Mouse (Mus musculus) midbrain, embryonic 12.5 days (tissue): ENCODE measurements around the gene Strada. TPM values are rescaled to one million over a fixed set of nuclear protein-coding genes. Genes with fewer than 3 reads are reported as not detected.
"Not testable (repeated sequence)": the region's sequence is repeated elsewhere in the genome, so short reads cannot be mapped to it uniquely, and the experiment has no call there.

Experiments
- ATAC-seq: fragments of 200-750 bp; cut with Nextera tagmentation; 2 replicates; pipeline ENCODE4 v1.8.0; 2017; ENCODE audit warnings: low read depth, moderate TSS enrichment, moderate library complexity; ENCODE audit not compliant: low FRiP score
- H3K27ac ChIP-seq: fragments of 300-500 bp; sonication (generic); replicated peaks from 2 replicates; pipeline ENCODE4 v1.5.1; 2016; ENCODE audit warnings: mild to moderate bottlenecking
- H3K27me3 ChIP-seq: fragments of 300-500 bp; sonication (generic); 2 replicates; pipeline ENCODE4 v1.6.1; 2016; ENCODE audit warnings: mild to moderate bottlenecking
- H3K36me3 ChIP-seq: fragments of 300-500 bp; sonication (generic); 2 replicates; pipeline ENCODE4 v1.6.1; 2016
- H3K4me1 ChIP-seq: fragments of 300-500 bp; sonication (generic); 2 replicates; pipeline ENCODE4 v1.6.1; 2016
- H3K4me2 ChIP-seq: fragments of 300-500 bp; sonication (generic); replicated peaks from 2 replicates; pipeline ENCODE4 v1.6.1; 2016; ENCODE audit warnings: mild to moderate bottlenecking, moderate library complexity
- H3K4me3 ChIP-seq: fragments of 300-500 bp; sonication (generic); 2 replicates; pipeline ENCODE4 v1.5.1; 2016; ENCODE audit warnings: mild to moderate bottlenecking
- H3K9ac ChIP-seq: fragments of 300-500 bp; sonication (generic); replicated peaks from 2 replicates; pipeline ENCODE4 v1.6.1; 2016; ENCODE audit warnings: mild to moderate bottlenecking, moderate library complexity
- H3K9me3 ChIP-seq: fragments of 300-500 bp; sonication (generic); 2 replicates; pipeline ENCODE4 v1.6.1; 2016; ENCODE audit warnings: mild to moderate bottlenecking
- WGBS: fragments of 180-500 bp; shearing (Covaris S2); methylation state at CpG from one replicate; pipeline ENCODE4 v1.1.7; 2016; 5-methylcytosine and 5-hydroxymethylcytosine counted together
- polyA plus RNA-seq: library from polyadenylated mRNA; unstranded; fragments of >200 nt; fragmentation: Nextera tagmentation; extraction: Ambion mirVana; gene quantifications from 2 replicates; pipeline ENCODE4 v1.2.1, GENCODE M21; 2016

The Strada gene
- polyA plus RNA-seq, 1 experiment from 2014 or later = 40.9 TPM

DNA sequence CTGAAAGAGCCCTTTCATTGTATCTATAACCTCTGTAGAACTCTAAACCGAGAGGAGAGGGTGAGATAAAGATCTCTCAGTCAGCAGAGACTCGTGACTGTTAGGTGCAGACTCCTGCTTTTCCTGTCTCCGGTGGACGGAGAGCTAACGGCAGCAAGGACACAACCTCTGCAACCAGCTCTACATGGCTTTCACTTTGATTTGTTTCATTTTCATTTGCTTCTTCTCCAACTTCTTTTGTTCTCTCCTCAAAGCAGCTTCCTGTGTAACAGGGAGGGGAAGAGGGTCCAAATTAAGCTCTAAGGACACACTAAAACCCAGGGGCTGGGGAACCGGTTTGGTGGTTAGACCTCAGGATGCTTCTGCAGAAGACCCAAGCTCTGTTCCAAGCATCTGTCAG is 1.2 kb downstream of the Strada start:
- Histone ChIP-seq H3K9me3 (no peaks in the 10 kb centered on the region), H3K4me2 (no peak overlapping the region), H3K27ac (no peak overlapping the region), H3K36me3 (peaks cover 78% of the 10 kb centered on the region), H3K27me3 (no peaks in the 10 kb centered on the region), H3K4me3 (no peak overlapping the region), H3K9ac (no peak overlapping the region), H3K4me1 (no peaks in the 10 kb centered on the region)
- WGBS = 87% methylated on average over 6 of the region's 6 CpGs
- no peak for ATAC-seq

DNA sequence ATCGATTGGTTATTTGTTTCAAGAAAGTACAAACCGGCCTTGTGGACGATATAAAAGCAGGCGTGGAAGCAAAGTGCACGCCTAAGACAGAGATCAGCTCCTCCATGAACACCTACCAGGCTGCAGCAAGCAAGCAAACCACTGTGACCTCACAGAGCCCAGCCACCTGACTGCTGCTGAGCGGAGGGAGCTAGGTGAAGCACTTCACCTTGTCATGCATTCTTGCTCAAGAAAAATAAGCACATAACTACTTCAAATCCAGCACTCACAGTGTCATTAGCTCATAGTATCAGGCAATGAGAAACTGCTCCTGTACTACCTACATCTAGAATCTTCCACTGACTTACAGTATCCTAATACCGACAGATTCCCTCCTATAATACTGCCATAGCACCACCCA is 2.0 kb downstream of the Strada start:
- not testable (repeated sequence) for H3K4me2 ChIP-seq, H3K4me1 ChIP-seq, H3K9ac ChIP-seq, ATAC-seq, H3K4me3 ChIP-seq, H3K9me3 ChIP-seq, H3K27me3 ChIP-seq, H3K27ac ChIP-seq
- WGBS = 92% methylated on average over 7 of the region's 7 CpGs
- peaks cover 71% of the 10 kb centered on the region for H3K36me3 ChIP-seq

DNA sequence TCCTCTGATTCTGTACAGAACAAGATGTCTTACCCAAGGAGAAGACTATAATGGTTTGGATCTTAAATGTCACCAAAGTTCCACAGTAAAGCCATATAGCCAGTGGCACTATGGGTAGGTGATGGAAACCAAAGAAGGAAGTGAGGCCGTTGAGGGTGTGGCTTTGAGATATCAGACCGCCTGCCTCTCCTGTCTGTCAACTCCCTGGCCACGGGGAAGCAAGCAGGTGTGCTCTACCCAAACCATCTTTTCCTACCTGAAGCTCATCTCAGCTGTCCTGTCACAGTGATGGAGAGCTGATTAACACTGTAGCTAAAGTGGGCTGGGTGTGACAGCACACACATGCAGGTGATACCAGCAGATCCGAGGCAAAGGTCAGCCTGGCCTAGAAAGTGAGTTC is 3.7 kb downstream of the Strada start:
- peaks cover 56% of the 10 kb centered on the region for H3K36me3 ChIP-seq
- WGBS = 96% methylated on average over 4 of the region's 4 CpGs
- no peak for ATAC-seq

DNA sequence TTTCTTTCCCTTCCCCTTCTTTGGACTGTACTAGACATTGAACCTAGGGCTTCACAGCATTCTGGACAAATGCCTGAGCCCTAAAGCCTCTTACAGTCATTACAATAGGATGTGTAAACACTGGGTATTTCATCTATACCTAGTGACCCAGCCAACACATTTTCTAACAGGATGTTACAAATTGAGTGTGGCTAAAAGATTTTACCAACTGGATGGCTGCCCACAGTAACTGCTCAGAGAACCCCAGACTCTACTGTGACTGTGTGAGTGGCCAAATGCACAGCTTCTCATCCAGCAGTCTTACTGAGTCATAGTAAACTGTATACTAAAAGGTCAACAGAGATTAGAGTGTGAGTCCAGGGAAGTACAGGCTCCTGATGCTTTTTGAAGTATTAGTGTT is 6.6 kb downstream of the Strada start:
- ATAC-seq = no peak
- Histone ChIP-seq H3K4me1 (peaks cover 10% of the 10 kb centered on the region), H3K9me3 (no peaks in the 10 kb centered on the region), H3K36me3 (peaks cover 29% of the 10 kb centered on the region), H3K27ac (no peak overlapping the region), H3K4me3 (no peak overlapping the region), H3K27me3 (no peaks in the 10 kb centered on the region), H3K9ac (no peak overlapping the region), H3K4me2 (no peak overlapping the region)

More for the DNA sequence above, 3.7 kb downstream of the Strada start:
- no peak overlapping the region for H3K27ac ChIP-seq
- no peaks in the 10 kb centered on the region for H3K27me3 ChIP-seq
- no peak overlapping the region for H3K9ac ChIP-seq
- peaks cover 3% of the 10 kb centered on the region; the same call in 1 of the 2 replicates for H3K4me1 ChIP-seq
- no peaks in the 10 kb centered on the region for H3K9me3 ChIP-seq
- no peak overlapping the region for H3K4me3 ChIP-seq
- no peak overlapping the region for H3K4me2 ChIP-seq

DNA sequence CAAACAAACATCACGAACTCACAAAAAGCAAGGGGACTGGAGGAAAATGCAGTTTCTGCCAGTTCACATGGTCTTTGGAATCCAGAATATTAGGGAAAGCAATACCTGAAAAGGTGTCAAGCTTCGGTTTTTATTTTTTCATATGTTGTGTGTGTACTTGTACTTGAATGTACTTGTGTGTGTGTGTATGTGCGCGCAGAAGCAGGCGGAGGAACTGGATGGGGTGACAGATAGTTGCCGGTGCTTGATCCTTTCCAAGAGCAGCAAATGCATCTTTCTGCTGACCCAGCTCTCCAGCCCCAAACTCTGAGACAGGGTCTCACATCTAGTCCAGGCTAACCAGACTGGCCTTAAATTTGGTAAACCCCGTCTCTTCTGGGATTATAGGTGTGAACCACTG is 7.1 kb downstream of the Strada start:
- peaks cover 10% of the 10 kb centered on the region for H3K4me1 ChIP-seq
- no peak overlapping the region for H3K27ac ChIP-seq
- no peaks in the 10 kb centered on the region for H3K9me3 ChIP-seq
- no peak overlapping the region for H3K4me3 ChIP-seq
- H3K9ac ChIP-seq = no peak overlapping the region
- ATAC-seq = no peak
- no peaks in the 10 kb centered on the region for H3K27me3 ChIP-seq
- H3K36me3 ChIP-seq = peaks cover 29% of the 10 kb centered on the region
- WGBS = 93% methylated on average over 7 of the region's 7 CpGs
- H3K4me2 ChIP-seq = no peak overlapping the region

DNA sequence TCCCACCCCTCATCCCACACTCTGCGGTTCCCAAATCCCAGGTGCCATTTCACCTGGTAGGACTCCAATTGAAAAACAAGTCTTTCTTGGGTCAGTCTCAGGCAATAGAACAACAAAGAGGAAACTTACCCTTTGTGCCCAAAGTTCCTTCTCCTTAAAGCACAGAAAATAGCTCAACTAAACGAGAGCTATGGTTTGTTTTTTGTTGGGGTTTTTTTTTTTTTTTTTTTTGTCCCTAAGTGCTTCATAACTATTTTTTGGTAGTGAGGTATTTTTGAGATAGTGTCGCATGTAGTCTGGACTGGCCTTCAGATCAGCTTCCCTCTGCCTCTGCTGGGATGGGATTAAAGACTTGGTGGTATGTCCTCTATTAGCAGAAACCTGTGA is 7.8 kb downstream of the Strada start:
- Histone ChIP-seq H3K27ac (peak overlapping the region; percentile 88), H3K4me1 (peaks cover 10% of the 10 kb centered on the region), H3K4me2 (peak overlapping the region; percentile 74), H3K9ac (peak overlapping the region; percentile 70), H3K9me3 (no peaks in the 10 kb centered on the region), H3K4me3 (peak overlapping the region; percentile 76), H3K27me3 (no peaks in the 10 kb centered on the region), H3K36me3 (peaks cover 29% of the 10 kb centered on the region)
- WGBS = 37% methylated on average over 3 of the region's 3 CpGs
- no peak for ATAC-seq

DNA sequence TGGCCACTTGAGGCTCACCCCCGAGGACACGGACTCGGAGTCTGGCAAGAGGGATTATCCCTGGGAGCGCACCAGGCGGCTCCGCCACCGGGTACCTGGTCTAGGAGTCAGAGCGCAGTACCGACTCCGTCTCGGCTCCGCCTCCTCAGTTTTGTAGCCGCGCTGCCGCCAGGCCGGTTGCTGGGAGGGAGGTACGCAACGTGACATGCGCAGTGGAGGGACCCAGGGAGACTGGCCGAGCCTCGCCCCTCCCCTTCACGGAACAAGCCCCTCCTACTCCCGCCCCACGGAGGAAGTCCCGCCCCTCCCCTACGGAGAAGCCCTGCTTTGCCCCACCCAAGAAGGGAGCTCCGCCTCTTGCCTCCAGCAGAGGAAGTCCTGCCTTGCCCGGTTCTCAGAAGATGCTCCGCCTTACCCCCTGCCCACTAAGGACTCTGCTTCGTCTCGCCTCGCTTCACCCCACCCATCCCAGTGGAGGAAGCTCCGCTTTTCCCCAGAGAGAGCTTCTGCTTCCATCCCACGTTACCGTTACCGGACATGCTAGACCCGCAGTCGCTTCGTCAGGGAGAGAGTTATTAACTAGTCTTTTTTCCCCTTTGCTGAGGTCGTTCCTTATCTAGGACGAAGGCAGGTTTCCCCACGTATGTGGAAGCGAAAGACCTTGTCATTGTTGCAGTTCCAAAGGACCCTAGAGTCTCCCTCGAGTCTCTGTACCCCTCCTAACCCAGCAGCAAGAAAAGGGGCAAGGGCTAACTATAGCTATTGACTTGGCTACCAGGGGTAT is 8.4 kb downstream of the Strada start:
- under 1% methylated on average over 44 of the region's 44 CpGs for WGBS

DNA sequence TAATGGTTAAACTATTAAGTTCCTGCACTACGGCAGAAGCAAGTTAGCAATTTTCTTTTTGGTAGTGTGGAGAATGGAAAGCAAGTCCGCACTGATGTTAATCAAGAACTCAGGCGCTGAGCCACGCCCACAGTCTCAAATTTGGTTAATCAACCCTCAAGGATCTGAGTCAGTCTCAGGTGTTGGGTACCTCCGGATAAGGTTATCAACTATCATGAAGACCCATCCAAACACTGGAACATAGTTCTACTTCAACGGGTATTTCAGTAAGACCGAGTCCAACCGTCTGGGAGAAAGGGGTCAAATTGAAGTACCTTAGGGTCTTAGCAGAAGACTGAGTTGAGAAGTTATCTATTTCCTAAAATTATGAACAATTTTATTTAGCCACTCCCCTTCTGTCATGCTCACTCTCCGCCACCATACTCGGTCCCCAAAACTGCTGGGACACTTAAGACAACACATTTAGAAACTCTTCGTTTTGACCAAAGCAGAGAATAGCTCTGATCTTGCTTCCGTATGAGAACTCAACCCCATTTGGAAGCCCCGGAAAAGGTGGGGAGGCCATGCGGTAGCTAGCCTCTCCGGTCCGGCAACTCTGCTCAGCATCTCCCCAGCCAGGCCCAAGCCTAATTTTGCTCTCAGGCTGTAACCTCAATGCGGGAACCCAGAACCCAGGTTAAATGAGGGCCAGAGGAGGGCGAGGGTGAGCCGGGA is 9.2 kb downstream of the Strada start:
- H3K9me3 ChIP-seq = no peaks in the 10 kb centered on the region
- no peak; the same call in 1 of the 2 replicates for ATAC-seq
- H3K27me3 ChIP-seq = no peaks in the 10 kb centered on the region
- peak overlapping the region; percentile 88 for H3K27ac ChIP-seq
- peak overlapping the region; percentile 76 for H3K4me3 ChIP-seq
- H3K4me1 ChIP-seq = peaks cover 10% of the 10 kb centered on the region
- peak overlapping the region; percentile 77 for H3K9ac ChIP-seq
- peaks cover 20% of the 10 kb centered on the region for H3K36me3 ChIP-seq
- 13% methylated on average over 19 of the region's 19 CpGs for WGBS
- H3K4me2 ChIP-seq = peak overlapping the region; percentile 74

More for the DNA sequence above, 8.4 kb downstream of the Strada start:
- Histone ChIP-seq H3K4me1 (peaks cover 10% of the 10 kb centered on the region), H3K9me3 (no peaks in the 10 kb centered on the region), H3K27me3 (no peaks in the 10 kb centered on the region), H3K36me3 (peaks cover 28% of the 10 kb centered on the region), H3K27ac (peak overlapping the region; percentile 88), H3K4me3 (peak overlapping the region; percentile 76), H3K4me2 (peak overlapping the region; percentile 74), H3K9ac (peak overlapping the region; percentile 77)
- ATAC-seq = peak; percentile 96

DNA sequence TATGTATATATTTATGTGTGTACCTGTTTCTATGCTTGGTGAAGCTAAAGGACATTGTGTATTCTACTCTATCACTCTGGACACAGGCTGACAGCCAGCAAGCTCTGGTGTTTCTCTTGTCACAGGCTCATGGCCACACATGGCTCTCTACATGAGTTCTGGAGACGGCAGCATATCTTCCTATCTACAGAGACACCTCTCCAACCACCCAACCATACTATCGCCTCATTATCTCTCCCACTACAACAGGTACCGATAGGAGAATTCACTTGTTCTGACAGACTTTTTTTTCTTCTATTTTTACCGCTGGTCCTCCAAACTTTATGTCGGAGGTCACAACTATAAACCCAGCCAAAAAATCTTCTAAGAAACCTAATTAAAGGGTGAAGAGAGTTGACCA is 9.7 kb downstream of the Strada start:
- Histone ChIP-seq H3K9me3 (no peaks in the 10 kb centered on the region), H3K9ac (peak overlapping the region; percentile 77; the same call in 1 of the 2 replicates), H3K27me3 (no peaks in the 10 kb centered on the region), H3K4me3 (no peak overlapping the region), H3K4me1 (peaks cover 10% of the 10 kb centered on the region), H3K4me2 (peak overlapping the region; percentile 74), H3K36me3 (peaks cover 14% of the 10 kb centered on the region), H3K27ac (no peak overlapping the region)
- WGBS = 96% methylated on average over 5 of the region's 5 CpGs
- no peak for ATAC-seq

DNA sequence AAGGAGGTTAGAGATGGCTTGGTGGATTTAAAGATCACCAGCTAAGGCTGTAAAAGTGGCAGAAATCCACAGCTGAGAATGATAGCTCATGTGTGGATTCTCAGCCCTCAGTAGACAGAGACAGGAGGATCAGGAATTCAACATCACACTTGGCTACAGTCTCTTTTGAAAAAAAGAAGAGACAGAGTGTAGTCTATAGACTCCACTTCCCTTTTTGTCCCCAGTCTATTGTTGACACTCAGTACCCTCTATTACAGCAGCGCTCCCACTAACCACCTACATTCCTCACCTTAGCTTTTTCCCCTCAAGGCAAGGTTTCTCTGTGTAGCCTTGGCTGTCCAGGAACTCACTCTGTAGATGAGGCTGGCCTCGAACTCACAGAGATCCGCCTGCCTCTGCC is 10.3 kb downstream of the Strada start:
- Histone ChIP-seq H3K4me1 (peaks cover 10% of the 10 kb centered on the region), H3K9ac (no peak overlapping the region), H3K9me3 (no peaks in the 10 kb centered on the region), H3K4me3 (no peak overlapping the region), H3K4me2 (no peak overlapping the region), H3K27ac (no peak overlapping the region), H3K36me3 (peaks cover 9% of the 10 kb centered on the region), H3K27me3 (no peaks in the 10 kb centered on the region)
- no peak for ATAC-seq
- WGBS = 95% methylated on average over 3 of the region's 3 CpGs

DNA sequence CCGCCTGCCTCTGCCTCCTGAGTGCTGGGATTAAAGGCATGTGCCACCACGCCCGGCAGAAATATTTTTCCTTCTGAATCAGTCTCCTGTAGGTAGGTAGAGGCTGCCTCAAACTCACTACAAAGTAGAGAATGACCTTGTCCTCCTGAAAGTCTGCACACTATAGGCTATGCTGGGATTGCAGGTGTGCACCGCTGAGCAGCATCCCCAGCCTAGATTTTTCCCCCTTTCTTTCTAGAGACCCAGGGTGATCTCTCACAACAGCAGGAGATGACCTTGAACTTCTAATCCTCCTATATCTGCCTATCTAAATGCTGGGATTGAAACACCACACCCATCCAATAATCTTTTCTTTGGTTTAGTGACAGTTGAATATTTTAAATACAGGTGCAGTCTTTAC is 14.6 kb downstream of the Strada start:
- 89% methylated on average over 4 of the region's 4 CpGs for whole genome bisulfite sequencing
- no peak for ATAC-seq
- H3K9me3 ChIP-seq = no peaks in the 10 kb centered on the region

DNA sequence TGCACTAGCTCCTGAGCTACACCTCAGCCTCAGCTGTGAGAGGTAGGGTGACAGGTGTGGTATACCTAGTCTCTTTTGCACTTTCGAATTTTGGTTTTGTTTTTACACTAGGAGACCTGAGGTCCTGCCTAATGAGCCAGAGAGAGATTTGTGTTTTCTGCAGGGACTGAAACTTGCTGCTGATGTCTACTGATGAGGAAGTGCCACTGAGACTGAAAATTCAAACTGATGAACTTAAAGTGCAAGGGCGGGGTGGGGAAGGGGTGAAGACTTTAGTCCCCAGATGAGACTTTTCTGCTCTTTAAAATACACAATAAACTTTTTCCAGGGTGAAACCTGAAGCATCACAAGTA is 21.5 kb downstream of the Strada start:
- 86% methylated on average over 2 of the region's 2 CpGs for WGBS
- H3K4me2 ChIP-seq = no peak overlapping the region
- H3K36me3 ChIP-seq = peaks cover 17% of the 10 kb centered on the region; the same call in 1 of the 2 replicates
- no peak overlapping the region for H3K4me3 ChIP-seq
- H3K9me3 ChIP-seq = no peaks in the 10 kb centered on the region
- no peaks in the 10 kb centered on the region for H3K27me3 ChIP-seq
- no peak overlapping the region for H3K9ac ChIP-seq
- no peak overlapping the region for H3K27ac ChIP-seq
- no peak for ATAC-seq
- H3K4me1 ChIP-seq = no peaks in the 10 kb centered on the region

More for the DNA sequence above, 14.6 kb downstream of the Strada start:
- Histone ChIP-seq H3K4me3 (no peak overlapping the region), H3K4me1 (peaks cover 2% of the 10 kb centered on the region), H3K4me2 (no peak overlapping the region), H3K27ac (no peak overlapping the region), H3K9ac (no peak overlapping the region), H3K36me3 (peaks cover 10% of the 10 kb centered on the region; the same call in 1 of the 2 replicates), H3K27me3 (no peaks in the 10 kb centered on the region)
